Mouse (Mus musculus): Measurements from ENCODE around the gene Dgkz. TPM values are rescaled to one million over a fixed set of nuclear protein-coding genes. Genes with fewer than 3 reads are reported as not detected.

Dgkz gene
- polyA plus RNA-seq, 1 experiment from 2014 or later: 46.4 TPM

Small RNA genes within 50 kb of the gene (microRNA-seq; reads per million reads assigned to microRNA genes)
- gene Mir6999: not detected

Other genes starting within 250 kb of the Dgkz start
- 11.8 and 12.8 TPM in 2 replicates for gene Ambra1, start 245.7 kb downstream of the Dgkz start, polyA plus RNA-seq (2015; fragmentation: Nextera tagmentation; extraction: Ambion mirVana)
- 0.23 and 0.33 TPM in 2 replicates for gene Chrm4, start 48.6 kb downstream of the Dgkz start, polyA plus RNA-seq (2015; fragmentation: Nextera tagmentation; extraction: Ambion mirVana)
- 370 and 437 TPM in 2 replicates for gene Mdk, start 43.6 kb downstream of the Dgkz start, polyA plus RNA-seq (2015; fragmentation: Nextera tagmentation; extraction: Ambion mirVana)
- 0.28 and 0.55 TPM in 2 replicates for gene Gm9821, start 30.2 kb downstream of the Dgkz start, polyA plus RNA-seq (2015; fragmentation: Nextera tagmentation; extraction: Ambion mirVana)
- 16.6 and 17.6 TPM in 2 replicates for gene Creb3l1, start 48.6 kb upstream of the Dgkz start, polyA plus RNA-seq (2015; fragmentation: Nextera tagmentation; extraction: Ambion mirVana)
- gene Phf21a, start 117.3 kb upstream of the Dgkz start, polyA plus RNA-seq (2015; fragmentation: Nextera tagmentation; extraction: Ambion mirVana): 14.9 and 17.9 TPM in 2 replicates

Data from intestine, embryonic 16.5 days (tissue).